ENCODE assay signal across 8 mouse cellular contexts in genomic region chr7:44524502-44524901, GRCm38 (mm10). TPM values are rescaled to one million over a fixed set of nuclear protein-coding genes. Genes with fewer than 3 reads are reported as not detected.
DNase-seq lines count a peak whose midpoint lies in the region; ATAC-seq and TF ChIP-seq lines count a peak whose summit lies in the region.

TSS of gene Mybpc2 (minus strand) at chr7:44524656.

- peaks cover 32% of the 10 kb centered on the region for H3K27me3 ChIP-seq in E14TG2a.4 (ENCODE audit: insufficient read depth, low read length)
- H3K27me3 ChIP-seq in forebrain, embryonic 11.5 days (ENCODE audit: control insufficient read depth, insufficient read depth, low read length) = peaks cover 7% of the 10 kb centered on the region; the same call in 1 of the 2 replicates
- peaks cover 23% of the 10 kb centered on the region; the same call in 1 of the 2 replicates for H3K27me3 ChIP-seq in stomach, embryonic 15.5 days (replicated peaks)

- peak within 1 kb of the TSS; percentile 32; the same call in 1 of the 2 replicates for H3K9ac ChIP-seq in forebrain, embryonic 11.5 days (ENCODE audit: low read length)
- H3K9ac ChIP-seq in stomach, embryonic 15.5 days = no peak within 1 kb of the TSS

- no peaks in the 10 kb centered on the region for H3K36me3 ChIP-seq in E14TG2a.4 (ENCODE audit: insufficient read depth, low read length)
- no peaks in the 10 kb centered on the region for H3K36me3 ChIP-seq in forebrain, embryonic 11.5 days (ENCODE audit: control insufficient read depth, insufficient read depth, low read length)
- no peaks in the 10 kb centered on the region for H3K36me3 ChIP-seq in stomach, embryonic 15.5 days

- no peak for DNase-seq in forebrain, embryonic 11.5 days (ENCODE audit: low spot score)
- DNase-seq in heart, postnatal 14 days = peak; percentile 30 to 70
- DNase-seq in kidney, postnatal 36 days = peak; percentile 26 to 67
- DNase-seq in adrenal gland, adult 2 months = no peak
- DNase-seq in layer of hippocampus, adult 18-20 months (ENCODE audit: low spot score in 2 of 2) = no peak
- DNase-seq in spleen, postnatal 14 days (ENCODE audit: low spot score in 2 of 2) = no peak

- 38% methylated on average over 12 of the region's 12 CpGs for WGBS in forebrain, embryonic 11.5 days
- WGBS in stomach, embryonic 15.5 days = 31% methylated on average over 12 of the region's 12 CpGs

- no peak for TF ChIP-seq CTCF in E14TG2a.4 (conservative IDR thresholded peaks at IDR 0.05; ENCODE audit: low read length)

- H3K4me3 ChIP-seq in E14TG2a.4 (replicated peaks; ENCODE audit: low read length) = peak within 1 kb of the TSS; percentile 71
- no peak within 1 kb of the TSS for H3K4me3 ChIP-seq in forebrain, embryonic 11.5 days (ENCODE audit: low read depth, low read length)
- 0 out of 2 replicates have a peak within 1 kb of the TSS, but pooled peaks have one; percentile 5 for H3K4me3 ChIP-seq in stomach, embryonic 15.5 days (replicated peaks)

- intact Hi-C loops in heart, postnatal 14 days (cut with DNase I) = loop anchor here (5.0 kb wide), 1 partner anchor 123 kb away; no protein-coding TSS in a partner anchor

- H3K27ac ChIP-seq in forebrain, embryonic 11.5 days (ENCODE audit: low read depth, low read length) = no peak within 1 kb of the TSS
- no peak within 1 kb of the TSS for H3K27ac ChIP-seq in stomach, embryonic 15.5 days

- H3K4me2 ChIP-seq in forebrain, embryonic 11.5 days (ENCODE audit: low read depth, low read length, severe bottlenecking) = 0 out of 2 replicates have a peak within 1 kb of the TSS, but pooled peaks have one; percentile 21
- peak within 1 kb of the TSS; percentile 48 for H3K4me2 ChIP-seq in stomach, embryonic 15.5 days

- H3K9me3 ChIP-seq in E14TG2a.4 (ENCODE audit: low read length) = no peaks in the 10 kb centered on the region
- H3K9me3 ChIP-seq in forebrain, embryonic 11.5 days (ENCODE audit: control insufficient read depth, low read length) = no peaks in the 10 kb centered on the region
- no peaks in the 10 kb centered on the region for H3K9me3 ChIP-seq in stomach, embryonic 15.5 days

- H3K4me1 ChIP-seq in E14TG2a.4 (replicated peaks; ENCODE audit: low read depth, low read length) = peaks cover 80% of the 10 kb centered on the region
- 0 out of 2 replicates have a peak, but pooled peaks cover 8% of the 10 kb centered on the region for H3K4me1 ChIP-seq in forebrain, embryonic 11.5 days (replicated peaks; ENCODE audit: control insufficient read depth, insufficient read depth, low read length)
- H3K4me1 ChIP-seq in stomach, embryonic 15.5 days = peaks cover 11% of the 10 kb centered on the region

- no peak for ATAC-seq in forebrain, embryonic 11.5 days (replicated peaks; ENCODE audit: low FRiP score)
- no peak for ATAC-seq in stomach, embryonic 15.5 days (ENCODE audit: insufficient read depth, low FRiP score, low read depth)

RNA-seq across cellular contexts. Expression of gene Mybpc2, which starts in this region (rescaled TPM):
- 0.23 TPM in 1 of 2 replicates, not detected in the other for polyA plus RNA-seq in forebrain, embryonic 11.5 days (2014; fragmentation: Nextera tagmentation; extraction: Ambion mirVana)
- total RNA-seq in heart, postnatal 14 days (2021) = 10 to 100 TPM; 10.5 to 16.8 TPM
- polyA plus RNA-seq in stomach, embryonic 15.5 days (2015; fragmentation: Nextera tagmentation; extraction: Ambion mirVana) = 0.27 and 0.32 TPM in 2 replicates
- under 1 TPM in 1 of 2 experiments, not detected in 1; 0.24 TPM for total RNA-seq in adrenal gland, adult 2 months (2021)
- polyA plus RNA-seq in adrenal gland, adult 2 months (2012; rRNA removed) = not detected in 2 replicates
- under 1 TPM; 0.27 to 0.28 TPM for total RNA-seq in layer of hippocampus, adult 18-20 months (2021)

Comparison
In these comparisons a context has a peak if more than half of its experiments do, and no peak if none do; other contexts are left out.
1. RNA of gene Mybpc2 (total RNA-seq): 10.5 to 16.8 TPM in heart, postnatal 14 days; 0.27 to 0.28 TPM in layer of hippocampus, adult 18-20 months and 0.24 TPM in adrenal gland, adult 2 months; every median in the first group is over 4 times any median in the second.
2. DNase-seq: peak in heart, postnatal 14 days (2 of 2) and kidney, postnatal 36 days (2 of 2); none in forebrain, embryonic 11.5 days (single experiment), adrenal gland, adult 2 months (single experiment), layer of hippocampus, adult 18-20 months (0 of 2) and spleen, postnatal 14 days (0 of 2).